Mouse (Mus musculus): ENCODE measurements around the gene Prkag2.

Gene Prkag2

DNA sequence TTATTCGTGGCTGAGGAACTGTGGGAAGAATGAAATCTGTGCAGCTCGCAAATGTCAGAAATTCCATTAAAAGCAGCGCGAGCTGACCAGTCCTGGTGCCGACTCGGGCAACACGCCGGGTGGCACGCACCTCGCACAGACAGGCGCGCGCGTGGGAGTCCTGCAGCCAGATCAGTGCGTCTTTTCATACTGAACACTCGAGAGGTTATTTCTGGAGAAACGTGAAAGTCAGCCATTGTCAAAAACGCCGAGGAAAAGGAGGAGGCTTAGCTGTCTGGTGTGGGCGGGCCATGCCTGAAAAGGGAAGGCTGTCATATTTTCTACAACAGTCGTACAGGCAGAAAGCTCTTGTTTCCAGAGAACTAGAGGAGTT, 257.4 kb downstream of the Prkag2 start:
- H3K36me3 ChIP-seq (ENCODE audit: insufficient read depth, low read length), result peaks cover 25% of the 10 kb centered on the region
- H3K4me3 ChIP-seq (replicated peaks; ENCODE audit: low read length), result peak overlapping the region; percentile 75
- peaks cover 46% of the 10 kb centered on the region for H3K4me1 ChIP-seq (replicated peaks; ENCODE audit: low read depth, low read length)
- H3K27me3 ChIP-seq (ENCODE audit: insufficient read depth, low read length), result peaks cover 6% of the 10 kb centered on the region; the same call in 1 of the 2 replicates
- H3K9me3 ChIP-seq (ENCODE audit: low read length), result no peaks in the 10 kb centered on the region
- TF ChIP-seq POU5F1 (IDR thresholded peaks at IDR 0.05; ENCODE audit: borderline replicate concordance, low read length), result no peak
- TF ChIP-seq NANOG (IDR thresholded peaks at IDR 0.05; ENCODE audit: borderline replicate concordance, low read length), result no peak
- TF ChIP-seq CTCF (conservative IDR thresholded peaks at IDR 0.05; ENCODE audit: low read length), result no peak

DNA sequence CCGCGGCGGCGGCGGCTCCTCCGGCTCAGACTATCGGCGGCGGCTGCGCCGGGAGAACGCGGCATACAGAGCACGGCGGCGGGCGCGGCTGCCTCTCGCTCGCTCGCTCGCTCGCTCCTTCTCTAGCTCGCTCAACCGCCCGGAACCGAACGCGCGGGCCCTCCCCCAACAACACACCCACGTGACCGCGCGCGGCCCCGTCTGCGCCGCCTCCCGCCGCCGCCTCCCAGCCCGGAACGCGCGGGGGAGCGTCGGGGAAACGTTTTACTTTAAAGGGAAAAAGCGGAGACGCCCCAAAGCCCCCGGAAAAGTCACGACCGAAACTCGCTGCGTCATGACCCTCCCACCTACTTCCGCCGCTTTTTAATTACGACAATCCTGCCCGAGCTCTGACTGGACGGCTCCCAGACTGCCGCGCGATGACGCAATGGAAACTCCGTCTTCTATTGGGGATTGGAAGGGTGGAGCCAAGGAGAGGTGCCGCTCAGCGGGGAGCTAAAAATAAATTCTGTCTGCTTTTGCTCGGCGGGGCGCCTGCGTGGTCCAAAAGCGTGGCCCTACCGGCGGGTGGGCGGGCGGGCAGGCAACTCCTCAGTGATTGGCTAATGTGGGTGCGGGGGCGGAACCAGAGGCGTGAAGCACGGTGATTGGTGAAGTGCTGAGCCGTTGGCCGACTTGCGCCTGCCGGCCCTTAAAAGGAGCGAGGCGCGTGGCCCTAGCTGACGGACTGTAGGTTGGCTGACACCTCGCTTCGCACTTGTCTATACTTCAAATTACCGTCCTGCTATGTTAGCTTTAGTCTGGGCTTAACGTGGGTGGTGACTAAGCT, 258.0 kb downstream of the Prkag2 start, which contains the start of gene Rheb:
Rheb (minus strand) TSS at position 351 of the 829 bp plus-strand sequence.
- H3K9me3 ChIP-seq (ENCODE audit: low read length), result no peaks in the 10 kb centered on the region
- TF ChIP-seq POU5F1 (IDR thresholded peaks at IDR 0.05; ENCODE audit: borderline replicate concordance, low read length) (no peak), CTCF (conservative IDR thresholded peaks at IDR 0.05; ENCODE audit: low read length) (no peak), NANOG (IDR thresholded peaks at IDR 0.05; ENCODE audit: borderline replicate concordance, low read length) (no peak)
- H3K27me3 ChIP-seq (ENCODE audit: insufficient read depth, low read length), result peaks cover 6% of the 10 kb centered on the region; the same call in 1 of the 2 replicates
- H3K36me3 ChIP-seq (ENCODE audit: insufficient read depth, low read length), result peaks cover 30% of the 10 kb centered on the region
- H3K4me3 ChIP-seq (replicated peaks; ENCODE audit: low read length), result peak within 1 kb of the TSS; percentile 95
- peaks cover 50% of the 10 kb centered on the region for H3K4me1 ChIP-seq (replicated peaks; ENCODE audit: low read depth, low read length)

DNA sequence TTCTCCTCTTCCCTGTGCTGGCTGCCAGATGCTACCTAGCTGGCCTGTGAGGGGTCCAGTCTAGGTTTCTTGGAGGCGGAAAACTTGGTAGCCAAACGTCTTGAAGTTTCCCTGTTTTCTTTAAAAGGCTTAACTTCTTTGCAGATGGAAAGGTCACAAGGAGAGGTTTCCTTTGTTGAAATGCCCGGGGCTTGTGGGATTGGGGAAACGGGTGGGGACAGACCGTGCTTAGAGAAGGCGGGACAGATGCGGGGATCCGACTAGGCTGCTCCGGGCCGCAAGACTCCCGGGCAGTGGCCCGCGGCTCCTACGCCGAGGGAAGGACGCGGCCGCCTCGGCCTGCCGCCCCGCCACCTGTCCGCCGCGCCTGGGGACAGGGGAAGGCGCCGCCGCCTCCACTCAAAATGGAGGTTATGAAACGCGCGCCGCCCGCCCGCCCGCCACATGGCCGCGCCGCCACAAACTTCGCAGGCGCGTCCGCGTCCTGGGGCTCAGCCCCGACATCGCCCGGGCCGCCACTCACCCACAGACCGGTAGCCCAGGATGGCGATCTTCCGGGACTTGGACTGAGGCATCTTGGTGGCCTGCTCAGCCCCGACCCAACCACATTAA, 258.7 kb downstream of the Prkag2 start:
- Histone ChIP-seq H3K4me1 (replicated peaks; ENCODE audit: low read depth, low read length) (peaks cover 57% of the 10 kb centered on the region), H3K36me3 (ENCODE audit: insufficient read depth, low read length) (peaks cover 30% of the 10 kb centered on the region), H3K4me3 (replicated peaks; ENCODE audit: low read length) (peak overlapping the region; percentile 95), H3K9me3 (ENCODE audit: low read length) (no peaks in the 10 kb centered on the region), H3K27me3 (ENCODE audit: insufficient read depth, low read length) (peaks cover 6% of the 10 kb centered on the region; the same call in 1 of the 2 replicates)
- TF ChIP-seq CTCF (conservative IDR thresholded peaks at IDR 0.05; ENCODE audit: low read length), result no peak
- no peak for TF ChIP-seq POU5F1 (IDR thresholded peaks at IDR 0.05; ENCODE audit: borderline replicate concordance, low read length)

DNA sequence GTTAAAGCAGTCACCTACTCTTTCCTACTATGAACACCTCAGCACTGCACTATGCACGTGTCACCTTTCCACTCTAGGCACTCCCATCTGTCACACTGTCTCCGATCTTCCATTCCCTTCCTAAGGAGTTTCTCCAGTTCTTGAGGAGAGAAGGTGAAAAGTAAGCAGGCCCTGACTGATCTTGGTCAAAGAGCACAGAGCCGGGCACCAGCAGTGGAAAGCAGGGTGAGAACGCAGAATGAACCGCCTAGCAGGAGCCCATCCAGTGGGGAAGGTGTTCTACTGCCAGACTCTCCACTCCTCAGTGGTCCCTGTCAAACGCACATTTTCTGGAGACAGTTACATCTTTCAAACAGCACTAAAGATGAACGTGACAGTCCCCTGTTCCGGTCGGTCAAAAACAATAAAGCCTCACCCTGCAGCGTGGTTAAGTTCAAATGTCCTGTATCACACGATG, 259.4 kb downstream of the Prkag2 start:
- Histone ChIP-seq H3K4me3 (replicated peaks; ENCODE audit: low read length) (peak overlapping the region; percentile 95), H3K36me3 (ENCODE audit: insufficient read depth, low read length) (peaks cover 32% of the 10 kb centered on the region), H3K27me3 (ENCODE audit: insufficient read depth, low read length) (peaks cover 2% of the 10 kb centered on the region; the same call in 1 of the 2 replicates), H3K9me3 (ENCODE audit: low read length) (no peaks in the 10 kb centered on the region), H3K4me1 (replicated peaks; ENCODE audit: low read depth, low read length) (peaks cover 65% of the 10 kb centered on the region)
- TF ChIP-seq POU5F1 (IDR thresholded peaks at IDR 0.05; ENCODE audit: borderline replicate concordance, low read length) (no peak), NANOG (IDR thresholded peaks at IDR 0.05; ENCODE audit: borderline replicate concordance, low read length) (no peak), CTCF (conservative IDR thresholded peaks at IDR 0.05; ENCODE audit: low read length) (no peak)

DNA sequence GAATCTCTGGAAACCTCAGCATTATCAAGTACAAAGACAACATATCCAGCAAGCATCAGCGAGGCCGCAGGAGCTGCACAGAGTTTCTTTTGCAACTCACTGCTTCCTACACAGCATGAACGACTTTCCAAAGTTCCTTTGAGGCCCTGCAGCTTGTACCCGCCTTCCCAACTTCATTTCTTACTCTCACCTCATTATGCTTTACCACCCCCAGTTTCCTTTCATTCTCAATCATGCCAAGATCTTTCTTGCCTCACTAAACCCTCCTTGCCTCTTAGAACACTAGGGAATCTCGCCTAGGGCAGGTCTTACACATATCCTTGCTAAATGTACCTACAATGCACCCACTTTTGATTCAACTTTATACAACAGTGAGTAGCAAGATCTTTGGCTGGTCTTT, 266.0 kb downstream of the Prkag2 start:
- Histone ChIP-seq H3K27me3 (ENCODE audit: insufficient read depth, low read length) (no peaks in the 10 kb centered on the region), H3K4me3 (replicated peaks; ENCODE audit: low read length) (no peak overlapping the region), H3K9me3 (ENCODE audit: low read length) (no peaks in the 10 kb centered on the region), H3K4me1 (replicated peaks; ENCODE audit: low read depth, low read length) (peaks cover 68% of the 10 kb centered on the region), H3K36me3 (ENCODE audit: insufficient read depth, low read length) (peaks cover 21% of the 10 kb centered on the region)
- TF ChIP-seq POU5F1 (IDR thresholded peaks at IDR 0.05; ENCODE audit: borderline replicate concordance, low read length) (no peak), NANOG (IDR thresholded peaks at IDR 0.05; ENCODE audit: borderline replicate concordance, low read length) (no peak), CTCF (conservative IDR thresholded peaks at IDR 0.05; ENCODE audit: low read length) (no peak)

DNA sequence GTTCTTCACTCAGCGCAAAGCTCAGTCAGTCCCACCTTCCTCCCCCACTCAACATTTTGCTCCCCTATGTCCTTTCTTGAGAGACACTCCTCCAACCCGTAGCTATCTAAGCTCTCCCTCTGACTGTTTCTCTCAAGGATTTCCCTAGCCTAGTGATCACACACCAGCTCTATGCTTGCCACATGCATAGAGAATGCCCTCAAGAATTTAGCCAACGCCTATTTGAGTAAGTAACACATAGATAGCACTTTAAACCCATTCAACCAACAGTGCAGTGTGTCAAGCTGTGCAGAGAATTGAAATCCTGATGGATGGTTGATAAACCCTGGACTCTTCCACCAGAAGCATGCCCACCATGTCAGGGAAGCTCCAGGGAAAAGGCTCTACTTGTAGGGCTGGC, 268.5 kb downstream of the Prkag2 start:
- TF ChIP-seq POU5F1 (IDR thresholded peaks at IDR 0.05; ENCODE audit: borderline replicate concordance, low read length) (no peak), CTCF (conservative IDR thresholded peaks at IDR 0.05; ENCODE audit: low read length) (no peak), NANOG (IDR thresholded peaks at IDR 0.05; ENCODE audit: borderline replicate concordance, low read length) (no peak)
- Histone ChIP-seq H3K9me3 (ENCODE audit: low read length) (no peaks in the 10 kb centered on the region), H3K4me1 (replicated peaks; ENCODE audit: low read depth, low read length) (peaks cover 64% of the 10 kb centered on the region), H3K27me3 (ENCODE audit: insufficient read depth, low read length) (no peaks in the 10 kb centered on the region), H3K4me3 (replicated peaks; ENCODE audit: low read length) (no peak overlapping the region), H3K36me3 (ENCODE audit: insufficient read depth, low read length) (peaks cover 15% of the 10 kb centered on the region)

DNA sequence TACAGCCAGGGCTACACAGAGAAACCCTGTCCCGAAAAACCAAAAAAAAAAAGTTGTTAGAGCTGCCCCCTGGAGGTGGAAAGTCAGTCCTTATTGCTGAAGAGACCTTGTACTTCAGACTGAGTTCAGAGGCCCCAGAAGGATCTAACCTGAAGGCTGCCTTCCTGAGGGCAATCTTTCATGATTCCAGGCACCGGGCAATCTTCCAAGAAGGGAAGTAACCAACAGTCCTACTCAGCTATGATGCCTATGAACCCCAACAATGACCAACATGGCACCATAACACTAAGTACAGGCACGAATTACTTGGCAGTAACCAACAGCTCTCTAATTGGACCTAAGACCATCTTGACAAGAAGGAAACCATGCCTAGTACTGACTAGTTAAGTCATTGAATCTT, 272.0 kb downstream of the Prkag2 start:
- Histone ChIP-seq H3K27me3 (ENCODE audit: insufficient read depth, low read length) (no peaks in the 10 kb centered on the region), H3K4me1 (replicated peaks; ENCODE audit: low read depth, low read length) (peaks cover 69% of the 10 kb centered on the region), H3K9me3 (ENCODE audit: low read length) (no peaks in the 10 kb centered on the region), H3K36me3 (ENCODE audit: insufficient read depth, low read length) (peaks cover 40% of the 10 kb centered on the region), H3K4me3 (replicated peaks; ENCODE audit: low read length) (no peak overlapping the region)
- TF ChIP-seq CTCF (conservative IDR thresholded peaks at IDR 0.05; ENCODE audit: low read length), result peak; percentile 17; the same call in 1 of the 2 replicates
- TF ChIP-seq NANOG (IDR thresholded peaks at IDR 0.05; ENCODE audit: borderline replicate concordance, low read length), result no peak

DNA sequence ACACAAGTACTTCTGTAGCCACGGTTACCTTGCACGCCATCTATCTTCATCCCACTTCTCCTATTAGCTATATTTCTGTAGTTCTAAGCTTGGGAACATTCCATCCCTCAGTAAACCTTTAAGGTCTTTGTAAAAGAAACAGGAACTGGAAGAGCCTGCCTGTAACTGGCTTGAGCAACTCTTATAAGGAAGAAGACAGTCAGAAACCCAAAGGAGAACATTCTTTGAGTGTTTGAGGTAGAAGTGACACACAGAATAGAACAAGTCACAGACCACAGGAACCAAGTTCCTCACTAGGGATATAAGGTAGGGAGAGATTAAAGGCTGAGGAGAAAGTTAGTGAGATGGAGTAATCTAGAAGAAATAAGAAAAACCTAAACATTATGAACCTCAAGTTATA, 273.3 kb downstream of the Prkag2 start:
- TF ChIP-seq CTCF (conservative IDR thresholded peaks at IDR 0.05; ENCODE audit: low read length) (no peak), POU5F1 (IDR thresholded peaks at IDR 0.05; ENCODE audit: borderline replicate concordance, low read length) (no peak), NANOG (IDR thresholded peaks at IDR 0.05; ENCODE audit: borderline replicate concordance, low read length) (no peak)
- H3K36me3 ChIP-seq (ENCODE audit: insufficient read depth, low read length), result peaks cover 45% of the 10 kb centered on the region
- H3K4me3 ChIP-seq (replicated peaks; ENCODE audit: low read length), result no peak overlapping the region
- no peaks in the 10 kb centered on the region for H3K27me3 ChIP-seq (ENCODE audit: insufficient read depth, low read length)
- H3K9me3 ChIP-seq (ENCODE audit: low read length), result no peaks in the 10 kb centered on the region
- H3K4me1 ChIP-seq (replicated peaks; ENCODE audit: low read depth, low read length), result peaks cover 65% of the 10 kb centered on the region

Measured in E14TG2a.4 (cell line).